Mouse (Mus musculus): ENCODE data around the gene Clmn. TPM values are rescaled to one million over a fixed set of nuclear protein-coding genes. Genes with fewer than 3 reads are reported as not detected.

The Clmn gene
- polyA plus RNA-seq, 1 experiment from 2014 or later = 1.2 TPM

DNA sequence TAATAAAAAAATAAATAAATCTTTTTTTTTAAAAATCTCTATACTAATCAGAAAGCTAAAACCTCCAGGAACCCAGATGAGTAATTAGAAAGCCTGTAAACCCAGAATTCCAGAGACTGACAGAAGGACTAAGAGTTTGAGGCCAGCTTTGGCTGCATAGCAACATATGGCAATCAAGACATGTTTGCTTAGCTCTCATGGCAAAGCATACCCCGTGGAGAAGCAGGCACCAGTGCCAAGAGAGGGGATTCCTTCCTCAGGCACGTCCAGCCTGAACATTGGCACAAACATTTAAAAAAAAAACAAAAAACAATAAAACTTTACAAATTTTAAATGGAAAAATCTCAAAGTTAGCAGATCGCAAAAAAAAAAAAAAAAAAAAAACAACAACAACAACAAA is 4.9 kb upstream of the Clmn start:
- no peaks in the 10 kb centered on the region for H3K9me3 ChIP-seq
- WGBS = 77% methylated on average over 3 of the region's 3 CpGs
- no peaks in the 10 kb centered on the region for H3K27me3 ChIP-seq
- no peak overlapping the region for H3K9ac ChIP-seq
- H3K4me3 ChIP-seq = no peak overlapping the region
- peaks cover 7% of the 10 kb centered on the region for H3K4me1 ChIP-seq (replicated peaks)
- no peak overlapping the region for H3K4me2 ChIP-seq
- H3K36me3 ChIP-seq = no peaks in the 10 kb centered on the region
- no peak overlapping the region for H3K27ac ChIP-seq (replicated peaks)
- no peak for ATAC-seq (ENCODE audit: low read depth)

DNA sequence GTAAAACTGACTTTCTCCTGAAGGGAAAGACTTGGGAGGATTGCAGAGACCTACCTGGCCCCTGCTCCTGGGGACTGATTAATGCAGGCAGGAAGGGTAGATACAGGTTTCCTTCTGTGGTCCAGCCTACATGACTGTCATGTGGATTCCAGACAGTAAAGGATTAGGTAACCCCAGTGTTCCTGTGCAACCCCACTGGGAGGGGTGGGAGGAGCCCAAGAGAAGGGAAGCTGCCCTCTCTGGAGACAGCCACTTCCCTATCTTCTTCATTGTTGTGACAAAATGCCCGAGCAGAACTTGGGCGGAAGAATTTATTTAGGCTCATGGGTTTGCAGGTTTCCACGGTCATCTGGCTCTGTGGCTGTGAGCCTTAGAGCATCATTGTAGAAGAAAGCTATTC is 3.6 kb upstream of the Clmn start:
- Histone ChIP-seq H3K36me3 (no peaks in the 10 kb centered on the region), H3K4me3 (no peak overlapping the region), H3K9me3 (no peaks in the 10 kb centered on the region), H3K27me3 (no peaks in the 10 kb centered on the region), H3K9ac (no peak overlapping the region), H3K27ac (replicated peaks) (no peak overlapping the region), H3K4me1 (replicated peaks) (peaks cover 12% of the 10 kb centered on the region), H3K4me2 (no peak overlapping the region)
- WGBS = 94% methylated on average over 3 of the region's 3 CpGs
- no peak for ATAC-seq (ENCODE audit: low read depth)

DNA sequence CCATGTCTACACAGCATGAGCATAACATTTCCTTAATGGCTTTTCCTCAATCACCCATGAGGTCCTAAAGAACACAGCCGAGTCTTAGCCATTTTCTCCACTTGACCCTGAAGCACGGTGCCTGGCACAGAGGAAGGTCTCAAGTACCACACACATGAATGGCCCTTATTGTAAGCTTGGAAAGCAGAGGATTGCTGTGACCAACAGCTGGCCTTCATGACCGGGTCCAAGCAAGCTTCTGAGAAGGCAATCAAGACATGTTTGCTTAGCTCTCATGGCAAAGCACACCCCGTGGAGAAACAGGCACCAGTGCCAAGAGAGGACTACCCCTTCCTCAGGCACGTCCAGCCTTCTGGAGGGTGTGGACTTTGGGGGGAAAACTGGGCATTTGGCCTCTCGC is 3.0 kb upstream of the Clmn start:
- H3K9ac ChIP-seq = no peak overlapping the region
- no peaks in the 10 kb centered on the region for H3K36me3 ChIP-seq
- no peak for ATAC-seq (ENCODE audit: low read depth)
- 76% methylated on average over 6 of the region's 6 CpGs for WGBS
- no peaks in the 10 kb centered on the region for H3K27me3 ChIP-seq
- H3K4me1 ChIP-seq (replicated peaks) = peaks cover 12% of the 10 kb centered on the region
- no peak overlapping the region for H3K4me2 ChIP-seq
- H3K4me3 ChIP-seq = no peak overlapping the region
- H3K9me3 ChIP-seq = no peaks in the 10 kb centered on the region
- no peak overlapping the region for H3K27ac ChIP-seq (replicated peaks)

DNA sequence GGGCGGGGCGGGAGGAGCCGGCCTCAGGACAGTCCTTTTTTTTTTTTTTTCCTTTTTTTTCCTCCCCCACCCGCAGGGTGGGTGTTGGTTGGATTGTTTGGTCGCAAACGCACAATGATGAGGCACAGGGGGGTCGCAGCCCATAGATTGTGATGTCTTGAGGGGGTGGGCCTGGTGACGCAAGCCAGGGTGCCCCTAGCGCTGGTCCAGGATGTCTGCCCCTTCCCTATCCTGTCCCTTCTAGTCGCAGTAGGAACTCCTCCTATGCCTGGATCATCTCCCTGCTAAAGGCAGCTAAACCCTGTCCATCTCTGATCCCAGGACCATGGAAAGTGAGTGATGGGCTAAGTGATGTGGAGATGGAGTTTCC is 275 bp upstream of the Clmn start:
- Histone ChIP-seq H3K36me3 (no peaks in the 10 kb centered on the region), H3K27ac (replicated peaks) (no peak overlapping the region), H3K9ac (peak overlapping the region; percentile 85), H3K27me3 (no peaks in the 10 kb centered on the region), H3K4me2 (peak overlapping the region; percentile 88), H3K4me3 (peak overlapping the region; percentile 78), H3K9me3 (no peaks in the 10 kb centered on the region), H3K4me1 (replicated peaks) (peaks cover 13% of the 10 kb centered on the region)
- peak; percentile 60 for ATAC-seq (ENCODE audit: low read depth)
- 0% methylated on average over 6 of the region's 10 CpGs for WGBS

DNA sequence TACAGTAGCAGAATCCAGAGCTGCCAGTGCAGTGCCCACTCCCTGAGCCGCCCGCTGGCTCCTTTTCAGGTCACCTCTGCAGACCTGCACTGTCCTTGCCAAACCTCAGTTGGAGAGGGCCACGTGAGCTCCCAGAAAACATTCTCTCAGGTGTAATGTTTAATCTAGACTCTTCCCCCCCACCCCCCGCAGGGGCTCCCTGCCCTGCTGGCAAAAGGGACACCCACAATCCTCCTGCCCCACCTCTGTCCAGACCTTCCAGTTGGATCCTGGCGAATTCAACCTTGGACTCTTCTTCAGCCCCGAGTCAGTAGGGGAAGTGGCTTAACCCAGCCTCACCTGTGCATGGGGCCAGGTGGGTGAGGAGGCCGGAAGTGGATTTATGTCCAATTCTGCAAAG is 1.2 kb downstream of the Clmn start:
- Histone ChIP-seq H3K4me3 (no peak overlapping the region), H3K9ac (no peak overlapping the region), H3K27ac (replicated peaks) (no peak overlapping the region), H3K27me3 (no peaks in the 10 kb centered on the region), H3K4me2 (peak overlapping the region; percentile 88; the same call in 1 of the 2 replicates), H3K9me3 (no peaks in the 10 kb centered on the region), H3K36me3 (no peaks in the 10 kb centered on the region), H3K4me1 (replicated peaks) (peaks cover 28% of the 10 kb centered on the region)
- ATAC-seq (ENCODE audit: low read depth) = no peak
- 83% methylated on average over 7 of the region's 7 CpGs for WGBS

DNA sequence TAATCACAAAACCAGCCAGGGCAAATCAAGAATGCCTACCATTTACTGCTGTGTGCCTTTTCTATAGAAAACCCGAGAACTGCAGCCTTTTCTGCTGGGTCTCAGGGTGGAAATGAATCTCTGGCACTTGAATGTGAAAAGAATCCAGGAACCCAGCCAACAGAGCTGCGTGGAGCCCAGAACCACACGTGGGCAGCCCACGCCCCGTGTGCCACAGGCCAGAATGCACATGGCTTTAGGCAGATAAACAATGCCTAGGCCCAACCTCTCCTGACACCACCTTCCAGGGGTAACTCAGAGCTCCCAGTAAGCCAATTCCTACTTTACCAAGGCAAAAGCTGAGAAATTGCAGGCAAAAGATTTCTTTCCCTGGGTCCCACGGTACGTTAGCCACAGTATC is 5.7 kb downstream of the Clmn start:
- Histone ChIP-seq H3K36me3 (no peaks in the 10 kb centered on the region), H3K27me3 (no peaks in the 10 kb centered on the region), H3K9me3 (no peaks in the 10 kb centered on the region), H3K4me3 (no peak overlapping the region), H3K4me2 (no peak overlapping the region), H3K9ac (no peak overlapping the region), H3K4me1 (replicated peaks) (peaks cover 20% of the 10 kb centered on the region), H3K27ac (replicated peaks) (peak overlapping the region; percentile 14; the same call in 1 of the 2 replicates)
- whole genome bisulfite sequencing = 58% methylated on average over 7 of the region's 7 CpGs
- no peak for ATAC-seq (ENCODE audit: low read depth)

DNA sequence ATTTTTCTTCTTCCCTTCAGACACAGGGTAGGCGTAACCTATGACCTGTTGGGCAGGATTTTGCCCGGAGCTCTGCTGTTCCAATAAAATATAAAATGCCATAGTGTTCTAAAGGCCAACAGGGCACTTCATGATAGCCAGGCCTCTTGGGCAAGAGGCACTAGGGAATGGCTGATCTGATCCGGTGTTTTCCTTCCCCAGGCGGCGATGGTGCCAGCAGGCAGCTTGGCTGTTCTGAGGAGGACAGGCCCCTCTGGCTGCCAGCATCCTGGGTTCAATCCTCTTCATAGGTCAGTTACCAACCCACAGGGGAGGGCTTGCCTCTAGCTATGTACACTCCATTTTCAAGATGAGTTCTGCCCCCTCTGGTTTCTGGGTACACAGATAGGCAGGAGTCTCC is 6.1 kb downstream of the Clmn start:
- Histone ChIP-seq H3K27ac (replicated peaks) (peak overlapping the region; percentile 14; the same call in 1 of the 2 replicates), H3K9ac (no peak overlapping the region), H3K9me3 (no peaks in the 10 kb centered on the region), H3K36me3 (no peaks in the 10 kb centered on the region), H3K4me1 (replicated peaks) (peaks cover 19% of the 10 kb centered on the region), H3K4me2 (no peak overlapping the region), H3K27me3 (no peaks in the 10 kb centered on the region), H3K4me3 (no peak overlapping the region)
- ATAC-seq (ENCODE audit: low read depth) = no peak
- WGBS = 49% methylated on average over 5 of the region's 5 CpGs

DNA sequence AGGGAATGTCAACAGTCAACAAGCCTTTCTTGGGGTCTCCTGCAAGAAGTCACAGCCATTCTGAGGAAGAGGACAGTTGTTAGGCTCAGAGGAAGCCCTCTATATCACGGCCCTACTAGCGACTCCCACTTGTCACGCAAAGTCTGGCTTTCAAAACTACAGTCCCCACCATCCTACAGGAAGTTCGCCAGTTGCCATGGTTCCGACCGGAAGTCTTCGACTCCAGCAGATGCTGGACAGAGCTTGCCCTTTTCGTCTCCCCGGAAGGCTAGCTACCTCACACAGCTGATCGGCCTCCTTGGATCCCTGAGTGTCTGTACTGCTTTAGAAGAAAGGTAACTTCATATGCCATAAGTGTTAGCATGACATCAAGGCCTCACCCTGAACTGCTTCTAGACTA is 7.3 kb downstream of the Clmn start:
- H3K4me3 ChIP-seq = no peak overlapping the region
- H3K4me1 ChIP-seq (replicated peaks) = peaks cover 19% of the 10 kb centered on the region
- H3K9me3 ChIP-seq = no peaks in the 10 kb centered on the region
- H3K9ac ChIP-seq = no peak overlapping the region
- no peak overlapping the region for H3K4me2 ChIP-seq
- ATAC-seq (ENCODE audit: low read depth) = no peak
- H3K27me3 ChIP-seq = no peaks in the 10 kb centered on the region
- H3K27ac ChIP-seq (replicated peaks) = no peak overlapping the region
- 83% methylated on average over 10 of the region's 10 CpGs for WGBS
- H3K36me3 ChIP-seq = no peaks in the 10 kb centered on the region

DNA sequence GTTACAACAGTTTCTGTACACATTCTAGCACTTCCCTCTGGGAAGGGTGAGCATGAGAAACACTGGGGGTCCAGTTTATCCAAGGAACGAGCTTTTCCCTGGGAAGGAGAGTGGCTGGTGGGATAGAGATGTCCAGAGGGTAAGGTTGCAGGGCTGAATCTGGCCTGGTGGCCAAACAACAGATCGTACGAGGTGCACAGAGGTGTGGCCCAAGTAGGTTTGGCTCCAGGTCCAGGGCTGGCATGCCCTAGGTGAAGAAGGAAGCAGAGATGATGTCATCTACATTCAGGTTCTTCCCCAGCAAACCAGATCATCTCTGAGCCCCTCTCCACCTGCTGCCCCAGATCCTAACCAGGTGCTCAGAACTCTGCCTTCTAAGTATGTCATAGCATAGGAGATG is 8.3 kb downstream of the Clmn start:
- Histone ChIP-seq H3K36me3 (no peaks in the 10 kb centered on the region), H3K27me3 (no peaks in the 10 kb centered on the region), H3K9me3 (no peaks in the 10 kb centered on the region), H3K4me2 (no peak overlapping the region), H3K4me3 (no peak overlapping the region), H3K9ac (no peak overlapping the region), H3K27ac (replicated peaks) (no peak overlapping the region), H3K4me1 (replicated peaks) (peaks cover 24% of the 10 kb centered on the region)
- no peak for ATAC-seq (ENCODE audit: low read depth)
- 78% methylated on average over 3 of the region's 3 CpGs for WGBS

DNA sequence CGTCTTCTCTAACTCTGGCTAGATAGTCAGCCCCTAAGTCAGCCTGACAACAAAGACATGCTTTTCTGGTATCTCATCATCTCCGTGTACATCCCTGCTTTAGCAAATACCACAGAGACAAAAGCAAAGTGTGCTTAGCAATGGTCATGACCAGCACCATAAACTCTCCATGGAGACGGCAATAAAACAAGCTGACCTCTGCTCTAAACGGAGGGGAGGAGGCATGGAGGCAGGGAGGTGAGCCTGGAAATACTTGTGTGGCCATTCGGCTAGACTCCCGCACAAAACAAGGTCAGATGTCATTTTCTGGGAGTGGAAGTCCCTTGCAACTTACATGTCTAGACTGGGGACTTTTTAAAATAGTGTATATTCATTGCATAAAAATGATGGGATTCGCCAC is 9.3 kb downstream of the Clmn start:
- 27% methylated on average over 7 of the region's 7 CpGs for WGBS
- no peaks in the 10 kb centered on the region for H3K36me3 ChIP-seq

DNA sequence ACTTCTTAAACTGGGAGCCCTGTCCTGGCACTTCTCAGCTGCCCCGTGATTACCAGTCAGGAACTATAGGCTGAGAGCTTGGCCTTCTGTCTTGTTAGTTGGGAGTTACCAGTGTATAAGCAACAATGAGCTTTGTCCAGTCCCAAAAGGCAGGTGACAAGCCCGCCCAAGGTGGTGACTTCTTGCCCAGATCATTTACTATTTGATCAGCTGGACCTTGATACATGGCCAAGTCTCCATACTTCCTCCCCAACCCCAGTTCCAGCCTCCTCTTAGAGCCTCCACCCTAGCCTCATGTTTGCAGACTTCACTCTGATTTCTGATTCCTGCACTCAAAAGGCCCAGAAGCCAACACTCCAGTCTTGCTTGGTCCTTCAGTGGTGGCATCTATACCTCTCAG is 10.1 kb downstream of the Clmn start:
- ATAC-seq (ENCODE audit: low read depth) = no peak
- WGBS = 97% methylated on average over 2 of the region's 2 CpGs

More for the DNA sequence above, 9.3 kb downstream of the Clmn start:
- ATAC-seq (ENCODE audit: low read depth) = no peak
- no peak overlapping the region for H3K4me3 ChIP-seq
- no peak overlapping the region for H3K4me2 ChIP-seq
- no peak overlapping the region for H3K9ac ChIP-seq
- H3K4me1 ChIP-seq (replicated peaks) = peaks cover 31% of the 10 kb centered on the region
- H3K27ac ChIP-seq (replicated peaks) = no peak overlapping the region
- no peaks in the 10 kb centered on the region for H3K9me3 ChIP-seq
- H3K27me3 ChIP-seq = no peaks in the 10 kb centered on the region

DNA sequence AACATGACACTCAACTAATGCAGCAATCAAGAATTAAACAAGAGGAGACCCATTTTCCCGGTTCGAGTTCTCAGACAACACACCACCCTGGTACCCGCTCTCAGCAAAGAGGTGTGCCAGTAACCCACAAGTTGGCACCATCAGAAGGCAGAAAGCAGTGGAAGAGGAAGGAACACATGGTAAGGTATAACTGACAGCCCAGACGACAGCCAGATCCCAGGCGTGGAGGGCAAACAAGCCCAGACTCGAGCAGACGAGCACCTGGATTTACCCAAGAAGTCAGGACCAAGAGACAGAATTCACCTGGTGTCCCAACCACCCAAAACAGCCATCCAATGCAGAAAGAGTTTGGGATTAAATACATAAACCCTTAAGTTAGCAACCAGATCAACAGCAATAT is 11.5 kb downstream of the Clmn start:
- 89% methylated on average over 7 of the region's 7 CpGs for WGBS
- H3K9me3 ChIP-seq = no peaks in the 10 kb centered on the region
- H3K4me1 ChIP-seq (replicated peaks) = peaks cover 12% of the 10 kb centered on the region
- ATAC-seq (ENCODE audit: low read depth) = no peak
- no peak overlapping the region for H3K4me3 ChIP-seq
- no peaks in the 10 kb centered on the region for H3K36me3 ChIP-seq
- no peaks in the 10 kb centered on the region for H3K27me3 ChIP-seq
- H3K4me2 ChIP-seq = no peak overlapping the region
- no peak overlapping the region for H3K27ac ChIP-seq (replicated peaks)
- no peak overlapping the region for H3K9ac ChIP-seq

More for the DNA sequence above, 10.1 kb downstream of the Clmn start:
- Histone ChIP-seq H3K4me3 (no peak overlapping the region), H3K36me3 (no peaks in the 10 kb centered on the region), H3K9me3 (no peaks in the 10 kb centered on the region), H3K27me3 (no peaks in the 10 kb centered on the region), H3K9ac (no peak overlapping the region), H3K4me2 (no peak overlapping the region), H3K4me1 (replicated peaks) (peaks cover 27% of the 10 kb centered on the region), H3K27ac (replicated peaks) (no peak overlapping the region)

DNA sequence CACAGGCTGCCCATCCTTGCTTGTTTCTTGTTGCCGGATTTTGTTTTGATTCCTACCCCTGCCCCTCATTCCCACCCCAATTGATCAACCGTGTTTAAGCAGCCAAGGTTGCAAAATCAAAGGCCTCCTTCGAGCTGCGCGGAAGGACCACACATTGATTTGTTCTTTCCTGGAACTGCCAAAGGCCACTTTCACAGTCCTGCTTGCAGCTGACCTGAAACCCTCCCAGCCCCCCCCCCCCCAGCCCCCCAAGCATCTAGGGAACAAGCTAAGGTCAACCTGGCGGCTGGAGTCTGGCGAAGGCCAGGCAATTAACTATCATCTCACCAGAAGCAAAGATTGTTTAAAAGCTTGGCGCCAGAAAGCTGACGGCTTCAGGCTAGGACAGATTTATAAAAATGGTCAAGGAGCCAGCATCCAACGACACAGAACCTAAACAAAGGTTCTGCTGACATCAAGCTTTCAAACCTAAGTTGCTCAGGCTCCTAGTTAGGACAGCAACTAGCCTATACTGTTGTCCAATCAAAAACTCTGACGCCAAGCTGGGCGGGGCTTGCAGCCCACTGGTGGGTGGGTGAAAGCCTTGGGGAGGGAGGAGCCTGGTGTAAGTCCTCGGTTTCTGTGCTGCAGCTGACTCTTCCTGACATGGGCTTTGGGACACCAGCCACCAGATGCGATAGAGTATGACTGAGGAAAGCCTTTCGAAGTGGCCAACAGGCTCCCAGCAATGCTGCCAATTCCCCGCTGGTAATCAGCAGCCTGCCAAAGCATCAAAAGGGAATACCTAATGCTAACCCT is 13.0 kb downstream of the Clmn start:
- Histone ChIP-seq H3K4me1 (replicated peaks) (peaks cover 12% of the 10 kb centered on the region), H3K9ac (peak overlapping the region; percentile 31; the same call in 1 of the 2 replicates), H3K27me3 (no peaks in the 10 kb centered on the region), H3K36me3 (no peaks in the 10 kb centered on the region), H3K27ac (replicated peaks) (0 out of 2 replicates have a peak overlapping the region, but pooled peaks have one; percentile 9), H3K4me3 (no peak overlapping the region), H3K9me3 (no peaks in the 10 kb centered on the region), H3K4me2 (peak overlapping the region; percentile 25)
- ATAC-seq (ENCODE audit: low read depth) = peak; percentile 82
- WGBS = 30% methylated on average over 16 of the region's 16 CpGs

All from neural tube, embryonic 13.5 days (tissue).